Mouse (Mus musculus): ENCODE measurements around the gene Lsm14a.

Lsm14a gene

DNA sequence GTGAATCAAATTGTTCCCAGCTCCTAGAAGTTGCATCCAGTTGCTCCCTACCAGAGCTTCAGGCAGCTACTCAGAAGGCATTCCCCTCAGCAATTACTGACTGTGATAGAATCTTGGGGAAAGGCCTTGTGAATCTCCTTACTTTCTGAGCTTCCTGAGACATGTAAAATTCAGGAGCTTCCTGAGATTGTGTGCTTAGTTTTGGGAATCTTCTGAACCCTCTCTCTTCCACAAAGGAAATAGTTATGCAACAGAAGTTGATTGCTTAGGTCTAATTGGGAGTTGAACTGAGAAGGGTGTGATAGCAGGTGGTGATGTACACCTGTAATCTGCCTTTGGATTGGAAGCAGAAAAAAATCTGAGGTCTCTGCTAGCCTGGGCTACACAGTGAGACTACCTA, at the start of gene Lsm14a:
Gene Lsm14a, minus strand, starts transcription at position 101 of the 400 bp plus-strand sequence.
- DNase-seq (ENCODE audit: low read depth, low spot score) = no peak

- no peak for DNase-seq (ENCODE audit: low read depth, low spot score)
These were observed 45.8 kb upstream of the Lsm14a start for GRCm38 (mm10) chr7:34438903-34439302.

GRCm38 (mm10) chr7:34433597-34433996, 40.5 kb upstream of the Lsm14a start:
- DNase-seq (ENCODE audit: low read depth, low spot score) = no peak

- DNase-seq (ENCODE audit: low read depth, low spot score) = no peak
These were observed 28.1 kb upstream of the Lsm14a start for GRCm38 (mm10) chr7:34421201-34421600.

- DNase-seq (ENCODE audit: low read depth, low spot score) = peak; percentile 61
These were observed 14.4 kb upstream of the Lsm14a start for GRCm38 (mm10) chr7:34407492-34407891.

DNA sequence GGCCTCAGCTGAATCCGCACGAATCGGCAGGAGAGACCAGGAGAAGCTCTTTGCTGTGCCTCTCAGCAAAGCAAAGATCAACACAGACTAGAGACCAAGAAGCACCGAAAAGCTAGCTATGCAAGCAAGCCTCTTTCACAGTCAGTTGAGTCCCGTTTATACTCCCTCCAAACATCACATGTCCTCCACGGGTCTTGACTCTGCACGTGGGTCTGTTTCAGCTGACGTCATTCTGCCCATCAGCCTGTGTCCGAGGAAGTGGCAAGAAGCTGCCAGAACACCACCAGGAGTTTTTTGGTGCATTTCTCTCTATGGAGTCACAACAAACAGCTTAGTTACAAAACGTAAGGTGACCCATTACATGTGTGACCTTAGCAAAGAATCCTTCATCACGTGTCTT, 10.8 kb upstream of the Lsm14a start:
- no peak for DNase-seq (ENCODE audit: low read depth, low spot score)

DNA sequence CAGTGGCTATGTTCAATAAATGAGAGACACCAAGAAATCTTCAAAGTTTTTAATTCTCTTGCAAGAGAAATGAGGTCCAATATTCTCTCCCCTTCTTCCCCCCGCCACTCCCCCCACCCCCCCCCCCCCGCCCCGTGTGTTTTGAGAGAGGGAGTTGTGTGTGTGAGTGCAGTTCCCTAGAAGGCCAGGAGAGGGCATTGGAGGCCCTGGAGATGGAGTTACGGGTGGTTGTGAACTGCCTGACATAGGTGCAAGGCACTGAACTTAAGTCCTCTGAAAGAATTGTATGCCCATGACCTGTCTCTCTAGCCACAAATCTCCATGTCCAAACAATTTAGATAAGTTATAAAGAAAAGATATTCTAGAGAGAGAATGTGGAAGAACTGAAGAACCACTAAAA, 7.0 kb upstream of the Lsm14a start:
- peak; percentile 35 for DNase-seq (ENCODE audit: low read depth, low spot score)

DNA sequence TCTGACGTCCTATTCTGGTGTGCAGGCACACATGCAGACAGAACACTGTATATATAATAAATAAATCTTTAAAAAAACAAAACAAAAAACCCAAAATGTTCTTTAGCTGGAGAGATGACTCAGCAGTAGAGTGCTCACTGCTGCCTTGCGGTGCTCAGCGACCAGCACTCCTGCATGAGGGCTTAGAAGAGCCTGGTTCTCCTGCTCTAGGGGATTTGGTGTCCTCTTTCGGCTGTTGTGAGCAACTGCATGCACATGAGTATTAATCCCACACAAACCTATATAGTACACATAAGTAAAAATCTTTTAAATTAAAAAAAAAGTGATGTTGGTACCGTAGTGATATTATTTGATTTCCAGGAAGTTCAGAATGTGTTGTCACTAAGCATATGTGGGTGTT, 5.7 kb upstream of the Lsm14a start:
- DNase-seq (ENCODE audit: low read depth, low spot score) = peak; percentile 22

DNA sequence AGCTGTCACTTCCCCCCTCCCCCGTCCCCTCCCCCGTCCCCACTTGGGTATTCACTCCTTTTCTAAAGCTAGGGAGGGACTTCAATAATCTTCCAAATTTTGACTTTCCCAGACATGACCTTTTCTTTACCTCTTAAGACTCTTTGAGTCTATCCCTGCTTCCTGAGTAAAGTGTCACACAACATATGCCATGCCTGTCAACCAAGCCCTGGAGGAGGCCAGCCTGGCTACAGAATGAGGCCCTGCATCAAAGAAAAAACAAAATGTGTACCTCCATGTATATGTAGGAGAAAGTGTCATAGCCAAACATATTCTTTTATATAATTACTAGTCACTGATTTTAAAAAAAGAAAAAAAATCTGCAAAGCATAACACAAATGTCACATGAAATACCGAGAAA, 3.7 kb upstream of the Lsm14a start:
- no peak for DNase-seq (ENCODE audit: low read depth, low spot score)

- DNase-seq (ENCODE audit: low read depth, low spot score) = no peak
These were observed 2.6 kb upstream of the Lsm14a start for GRCm38 (mm10) chr7:34395761-34396160.

- DNase-seq (ENCODE audit: low read depth, low spot score) = no peak
These were observed 1.5 kb upstream of the Lsm14a start for GRCm38 (mm10) chr7:34394636-34395035.

- no peak for DNase-seq (ENCODE audit: low read depth, low spot score)
These were observed 976 bp upstream of the Lsm14a start for GRCm38 (mm10) chr7:34394091-34394490.

- DNase-seq (ENCODE audit: low read depth, low spot score) = peak; percentile 32
These were observed 780 bp downstream of the Lsm14a start for GRCm38 (mm10) chr7:34392335-34392734.

DNA sequence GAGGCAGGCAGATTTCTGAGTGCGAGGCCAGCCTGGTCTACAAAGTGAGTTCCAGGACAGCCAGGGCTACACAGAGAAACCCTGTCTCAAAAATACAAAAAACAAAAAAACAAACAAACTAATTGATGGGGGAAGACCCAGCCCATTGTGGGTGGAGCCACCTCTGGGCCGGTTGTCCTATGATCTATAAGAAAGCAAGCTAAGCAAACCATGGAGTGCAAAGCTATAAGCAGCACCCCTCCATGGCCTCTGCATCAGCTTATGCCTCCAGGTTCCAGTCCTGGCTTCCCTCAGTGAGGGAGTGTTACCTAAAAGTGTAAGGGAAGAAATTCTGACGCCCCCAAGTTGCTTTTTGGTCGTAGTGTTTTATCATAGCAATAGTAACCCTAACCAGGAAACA, 1.4 kb downstream of the Lsm14a start:
- no peak for DNase-seq (ENCODE audit: low read depth, low spot score)

DNA sequence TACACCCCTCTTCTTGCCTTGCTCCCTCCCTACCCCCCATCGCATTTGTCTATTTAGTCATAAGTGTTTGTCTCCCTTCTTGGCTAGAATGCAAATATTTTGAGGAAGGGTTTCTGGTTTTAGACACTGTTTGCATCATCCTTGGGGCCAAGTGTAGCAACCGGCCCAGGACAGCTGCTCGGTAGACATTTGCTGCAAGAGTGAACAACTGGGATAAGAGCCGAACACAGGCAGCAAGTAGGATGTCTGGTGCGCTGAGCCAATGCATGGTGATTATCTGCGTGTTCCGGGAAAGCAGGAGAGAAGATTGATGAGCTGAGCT, 2.3 kb downstream of the Lsm14a start:
- no peak for DNase-seq (ENCODE audit: low read depth, low spot score)

- DNase-seq (ENCODE audit: low read depth, low spot score) = no peak
These were observed 2.8 kb downstream of the Lsm14a start for GRCm38 (mm10) chr7:34390111-34390833.

DNA sequence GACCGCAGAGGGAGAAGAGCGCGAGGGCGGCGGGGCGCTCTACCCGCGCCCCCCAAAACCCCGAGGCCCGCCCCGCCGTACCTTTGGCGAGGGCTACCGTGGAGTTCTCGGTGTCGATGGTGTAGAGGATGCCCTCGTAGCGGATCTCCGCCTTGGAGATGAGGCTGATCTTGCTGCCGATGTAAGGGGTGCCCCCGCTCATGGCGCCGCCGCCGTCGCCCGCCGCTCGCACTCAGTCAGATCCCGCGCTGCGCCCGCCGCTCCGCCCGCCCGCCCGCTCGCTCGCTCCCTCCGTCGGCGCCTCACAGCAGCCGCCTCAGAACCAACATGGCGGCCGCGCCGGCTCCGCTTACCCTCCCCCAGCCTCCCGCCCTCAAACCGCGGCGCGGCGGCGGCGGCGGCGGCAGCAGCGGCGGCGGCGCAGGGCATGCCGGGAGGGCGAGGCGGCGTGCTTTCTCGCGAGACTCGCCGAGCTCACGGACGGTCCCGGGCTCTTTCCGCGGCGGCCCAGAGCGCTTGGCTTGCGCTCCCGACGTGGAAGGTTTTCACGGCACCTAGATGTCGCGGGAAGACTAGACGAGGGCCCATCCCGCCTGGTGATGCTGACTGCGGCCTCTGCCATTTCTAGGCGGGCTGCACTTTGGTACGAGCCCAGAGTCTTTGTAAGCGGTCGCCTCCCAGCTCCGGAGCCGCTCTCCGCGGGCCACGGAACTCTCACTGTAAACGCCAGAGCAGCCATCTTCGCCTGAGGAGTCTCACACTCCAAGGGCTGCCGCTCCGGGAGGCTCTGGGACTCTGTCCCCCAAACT, 3.6 kb downstream of the Lsm14a start:
- DNase-seq (ENCODE audit: low read depth, low spot score) = peak; percentile 94

GRCm38 (mm10) chr7:34388445-34389276, 4.5 kb downstream of the Lsm14a start:
- DNase-seq (ENCODE audit: low read depth, low spot score) = peak; percentile 87

GRCm38 (mm10) chr7:34387784-34388444, 5.2 kb downstream of the Lsm14a start:
- no peak for DNase-seq (ENCODE audit: low read depth, low spot score)

- no peak for DNase-seq (ENCODE audit: low read depth, low spot score)
These were observed 10.3 kb downstream of the Lsm14a start for GRCm38 (mm10) chr7:34382803-34383202.

- DNase-seq (ENCODE audit: low read depth, low spot score) = no peak
These were observed 11.4 kb downstream of the Lsm14a start for GRCm38 (mm10) chr7:34381733-34382132.

DNA sequence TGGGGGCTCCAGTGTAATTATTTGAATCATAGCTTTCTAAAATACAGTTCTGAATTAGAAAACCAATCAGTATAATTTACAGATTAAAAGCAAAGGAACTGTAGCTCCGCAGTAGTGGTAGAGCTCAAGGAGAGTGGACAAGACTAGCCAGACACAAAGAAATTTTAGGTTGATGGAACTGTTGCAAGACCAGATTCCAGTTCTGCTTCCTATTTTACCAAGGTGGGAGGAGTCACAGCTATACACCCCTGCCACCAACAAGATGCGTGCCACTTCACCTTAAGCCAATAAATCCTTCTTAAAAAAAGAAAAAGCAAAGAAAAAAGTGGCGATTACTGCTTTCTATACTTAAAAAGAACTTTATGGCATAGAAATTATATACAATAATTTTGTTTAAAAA, 12.8 kb downstream of the Lsm14a start:
- DNase-seq (ENCODE audit: low read depth, low spot score) = no peak
